Mouse (Mus musculus) heart, adult 9 months (tissue): ENCODE data around the gene Gm4969.
"Not testable (repeated sequence)": the region's sequence is repeated elsewhere in the genome, so short reads cannot be mapped to it uniquely, and the experiment has no call there.

Experiments used
- DNase-seq, 2 experiments: peaks; one replicate each; pipeline ENCODE4 v3.0.0; 2022; ENCODE audit warnings: low spot score in 2 of 2

The Gm4969 gene

DNA sequence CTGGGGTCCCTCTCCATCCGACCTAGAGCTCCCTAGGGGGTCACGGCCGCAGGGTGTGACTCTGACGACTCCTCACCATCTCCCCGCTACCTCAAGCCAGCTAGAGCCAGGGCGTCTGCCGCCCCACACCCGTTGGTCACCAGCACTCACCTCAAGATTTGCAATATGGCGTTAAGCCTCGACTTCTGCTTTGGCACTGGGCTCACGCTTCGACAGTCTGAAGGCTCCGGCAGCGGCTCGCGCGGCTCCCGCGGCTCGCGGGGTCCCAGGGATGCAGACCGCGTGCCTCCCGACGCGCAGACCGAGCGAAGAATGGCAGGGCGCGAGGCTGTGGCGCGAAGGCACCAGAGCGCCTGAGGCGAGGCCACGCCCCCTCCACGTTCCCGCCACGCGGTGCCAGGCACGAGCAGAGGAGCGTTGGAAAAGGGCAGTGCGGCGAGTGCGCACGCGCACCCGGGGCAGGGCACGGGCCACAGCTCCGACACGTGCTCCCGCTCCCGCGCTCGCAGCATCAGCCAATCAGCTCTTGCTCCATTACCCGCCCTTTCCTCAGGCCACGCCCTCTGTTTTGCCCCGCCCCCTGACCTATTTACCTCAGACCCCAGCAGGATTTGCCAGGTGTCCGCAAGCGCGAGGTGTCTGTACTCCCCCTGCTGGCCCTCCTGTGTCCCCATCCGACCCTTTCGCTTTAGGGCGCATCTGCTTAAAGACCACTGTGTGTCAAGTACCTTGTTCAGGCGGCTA, at the start of gene Gm4969:
Gene Gm4969 (minus strand): TSS at position 341 of the 744 bp plus-strand sequence.
- DNase-seq: peak; percentile 26 to 45

DNA sequence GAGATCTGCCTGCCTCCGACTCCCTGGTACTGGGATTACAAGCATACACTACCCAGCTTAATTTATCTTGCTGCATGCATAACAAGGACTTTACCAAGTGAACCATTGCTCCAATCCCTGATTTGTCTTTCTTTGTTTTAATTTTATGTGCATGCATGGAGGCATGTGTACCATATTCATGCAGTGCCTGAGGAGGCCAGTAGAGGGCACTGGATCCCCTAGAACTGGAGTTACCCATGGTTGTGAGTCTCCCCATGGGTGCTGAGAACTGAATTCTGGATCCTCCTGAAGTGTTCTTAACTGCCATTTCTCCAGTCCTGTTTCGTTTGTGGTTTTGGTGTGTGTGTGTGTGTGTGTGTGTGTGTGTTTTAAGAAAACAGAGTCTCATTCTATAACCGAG, 48.8 kb upstream of the Gm4969 start:
- DNase-seq: no peak

GRCm38 (mm10) chr7:19165656-19166423, 47.7 kb upstream of the Gm4969 start, which contains the start of gene Gipr:
TSS of gene Gipr (minus strand) at chr7:19166127.
- DNase-seq: peak in 1 of 2 experiments; percentile 44

GRCm38 (mm10) chr7:19164978-19165377, 46.8 kb upstream of the Gm4969 start:
- no peak for DNase-seq

DNA sequence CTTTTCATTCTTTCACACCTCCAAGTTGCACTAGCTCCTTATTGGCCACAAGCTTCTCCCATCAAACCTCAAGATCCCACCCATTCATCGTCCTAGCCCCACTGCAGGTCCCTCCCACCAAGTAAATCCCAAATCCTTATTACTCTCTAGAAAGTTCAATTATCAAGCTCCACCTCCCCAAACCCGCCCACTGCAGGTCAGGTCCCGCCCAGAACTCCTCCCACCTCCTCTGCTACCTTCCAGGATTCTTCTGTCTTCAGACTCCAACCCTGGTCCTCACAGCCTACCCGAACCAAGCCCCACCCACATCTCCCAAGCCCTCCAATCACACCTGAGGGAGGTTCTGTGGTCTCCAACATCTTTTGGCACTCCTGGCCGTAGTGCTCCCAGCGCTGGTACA, 46.0 kb upstream of the Gm4969 start:
- DNase-seq: no peak

DNA sequence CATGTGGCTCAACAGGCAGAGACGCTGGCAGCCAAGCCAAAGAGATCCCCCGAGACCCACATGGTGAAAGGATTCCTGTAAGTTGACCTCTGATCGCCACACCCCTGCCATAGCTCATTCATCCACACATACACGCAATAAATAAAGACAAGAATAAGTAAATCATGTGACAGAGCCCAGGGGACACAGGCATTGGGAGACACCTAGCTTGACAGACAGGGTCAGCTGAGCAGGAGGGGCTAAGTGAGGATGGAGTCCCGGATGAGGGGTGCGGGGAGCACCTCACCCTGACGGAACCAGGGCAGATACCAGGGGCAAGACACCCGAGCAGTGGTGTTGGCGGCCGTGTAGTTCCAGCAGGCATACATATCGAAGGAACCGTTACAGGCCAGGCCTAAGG, 45.6 kb upstream of the Gm4969 start:
- DNase-seq: no peak

DNA sequence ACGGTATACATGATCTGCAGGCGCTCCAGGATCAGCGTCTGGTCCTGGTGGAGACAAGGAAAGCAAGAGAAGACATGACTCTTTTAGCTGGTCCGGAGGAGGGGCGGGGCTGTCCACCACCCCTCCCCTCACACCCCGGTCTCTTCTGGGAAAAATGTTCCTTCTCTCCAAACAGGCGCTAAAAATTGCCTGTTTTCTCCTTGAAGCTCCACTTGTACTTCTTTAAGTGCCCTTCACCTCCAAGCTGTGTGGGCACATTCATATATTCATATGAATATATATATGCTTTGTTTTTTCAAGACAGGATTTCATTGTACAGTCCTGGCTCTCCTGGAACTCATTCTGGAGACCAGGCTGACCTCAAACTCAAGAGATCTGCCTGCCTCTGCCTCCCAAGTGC, 44.8 kb upstream of the Gm4969 start:
- DNase-seq: no peak

- DNase-seq: no peak
Observed at GRCm38 (mm10) chr7:19160115-19160514, 41.9 kb upstream of the Gm4969 start.

- DNase-seq: no peak
Observed at GRCm38 (mm10) chr7:19159411-19159810, 41.2 kb upstream of the Gm4969 start.

DNA sequence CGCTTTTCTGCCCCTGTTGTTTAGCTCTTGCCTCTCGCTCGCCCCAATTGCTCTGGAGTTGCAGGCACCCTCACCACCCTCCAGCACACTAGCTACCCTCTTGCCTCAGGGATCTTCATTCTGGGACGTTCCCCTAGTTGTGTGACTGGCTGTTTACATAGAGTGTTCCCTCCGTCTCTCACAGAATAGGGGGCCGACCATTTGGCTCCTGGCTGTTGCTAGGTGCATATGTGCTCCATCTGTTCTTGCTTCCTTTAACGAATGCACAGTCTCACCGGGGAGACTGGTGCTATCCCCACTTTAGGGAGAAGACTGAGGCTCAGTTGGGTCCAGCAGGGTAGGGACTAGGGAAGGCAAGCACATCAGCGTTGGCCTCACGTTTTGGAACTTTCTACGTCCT, 40.4 kb upstream of the Gm4969 start:
- DNase-seq: no peak

DNA sequence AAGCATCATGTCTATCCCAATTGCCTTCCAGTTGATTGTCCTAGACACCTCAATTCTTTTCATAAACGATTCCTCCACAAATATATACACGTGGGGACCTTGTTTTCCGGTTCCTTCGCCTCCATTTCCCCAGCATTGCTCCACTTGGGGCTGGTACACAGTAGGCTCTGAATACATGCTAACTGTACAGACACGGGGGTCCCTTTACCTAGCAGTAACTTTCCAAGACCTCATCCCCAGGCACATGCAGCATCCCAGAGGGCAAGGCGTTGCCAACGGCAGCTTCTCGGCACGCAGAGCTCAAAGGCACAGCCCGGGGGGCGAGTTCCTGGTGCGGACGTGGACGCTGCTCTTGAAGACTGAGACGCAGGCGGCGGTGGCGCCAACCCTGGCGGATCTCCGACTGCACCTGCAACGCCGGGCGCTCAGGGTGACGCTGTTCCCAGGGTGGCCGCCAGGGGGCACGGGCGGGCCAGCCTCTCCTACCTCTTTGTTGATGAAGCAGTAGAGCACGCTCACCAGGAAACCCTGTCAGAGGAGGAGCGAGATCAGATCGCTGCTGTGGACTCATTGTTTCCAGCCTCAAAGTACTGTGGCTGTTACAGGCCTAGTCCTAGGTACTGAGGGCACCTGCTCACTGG, 39.1 kb upstream of the Gm4969 start:
- peak; percentile 72 to 87 for DNase-seq

- DNase-seq: no peak
Observed at GRCm38 (mm10) chr7:19155825-19156475, 37.8 kb upstream of the Gm4969 start.

DNA sequence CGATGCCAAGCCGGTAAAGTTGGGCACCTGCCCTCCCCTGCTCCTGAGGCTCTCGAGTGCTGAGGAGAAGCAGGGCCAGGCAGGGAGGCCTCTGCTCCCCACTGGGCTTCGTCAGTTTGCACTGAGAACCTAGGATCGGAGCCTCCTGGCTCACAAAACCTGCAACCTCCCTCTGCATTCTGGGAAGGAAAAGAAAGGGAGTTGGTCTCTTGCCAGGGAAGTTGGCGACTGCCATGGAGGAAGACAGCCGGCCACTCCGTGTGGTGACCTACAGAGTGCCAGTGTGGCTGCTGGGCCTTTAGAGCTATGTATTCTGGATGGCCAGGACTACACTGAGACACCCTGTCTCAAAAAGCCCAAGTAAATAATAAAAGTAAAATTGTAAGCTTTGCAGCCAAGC, 36.6 kb upstream of the Gm4969 start:
- DNase-seq: no peak

GRCm38 (mm10) chr7:19151121-19151520, 33.0 kb upstream of the Gm4969 start:
- DNase-seq: not testable (repeated sequence)

DNA sequence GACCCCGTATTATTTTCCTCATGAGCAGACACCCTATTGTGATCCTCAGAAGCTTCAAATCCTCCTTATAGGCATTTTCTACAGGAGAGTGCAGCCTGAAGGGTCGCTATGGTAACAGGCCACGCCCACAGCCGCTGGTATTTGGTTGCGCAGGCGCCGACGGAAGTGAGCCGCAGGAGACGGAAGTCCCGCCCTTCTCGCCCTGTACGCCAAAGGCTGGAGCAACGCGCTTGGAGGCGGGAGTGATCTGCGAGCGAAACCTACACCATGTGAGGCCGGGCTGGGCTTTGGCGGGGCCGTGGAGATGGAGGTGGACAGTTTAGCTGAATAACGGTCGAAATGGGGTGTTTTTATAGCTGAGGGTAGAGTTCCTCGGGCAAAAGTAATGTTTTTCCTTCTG, 31.5 kb upstream of the Gm4969 start, which contains the start of gene Snrpd2:
Gene Snrpd2 (plus strand): TSS at position 97 of the 400 bp plus-strand sequence.
- peak; percentile 93 to 96 for DNase-seq

GRCm38 (mm10) chr7:19148875-19149541, 30.8 kb upstream of the Gm4969 start, which contains the start of gene Qpctl:
TSS of gene Qpctl (minus strand) at chr7:19149291.
- peak; percentile 99 to 100 for DNase-seq

GRCm38 (mm10) chr7:19148180-19148874, 30.2 kb upstream of the Gm4969 start:
- DNase-seq: no peak

DNA sequence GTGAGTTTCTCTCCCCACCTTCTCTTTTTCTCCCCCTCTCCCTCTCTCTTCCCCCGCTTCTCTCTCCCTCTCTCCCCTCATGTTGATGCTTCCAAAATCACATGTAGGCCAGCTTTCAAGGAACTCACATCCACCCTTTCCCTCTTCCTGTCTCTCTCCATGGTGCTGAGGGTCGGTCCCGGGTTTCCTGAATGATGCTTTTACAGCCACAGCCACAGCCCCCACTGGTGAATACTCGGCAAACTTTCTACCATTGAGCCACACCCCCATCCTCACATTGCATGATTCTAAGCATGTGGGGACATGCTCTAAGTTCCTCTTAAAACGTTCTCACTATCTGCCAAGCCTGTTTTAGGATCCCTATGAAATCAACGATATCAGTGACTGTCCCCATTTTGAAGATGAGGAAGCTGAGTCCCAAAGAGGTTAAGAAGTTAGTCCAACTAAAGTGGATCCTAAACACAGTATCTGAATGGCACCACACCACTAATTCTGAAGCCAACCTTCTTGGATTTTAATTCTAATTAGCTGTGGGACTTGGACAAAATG, 29.4 kb upstream of the Gm4969 start:
- DNase-seq: no peak

- DNase-seq: no peak
Observed at GRCm38 (mm10) chr7:19146793-19147192, 28.6 kb upstream of the Gm4969 start.

GRCm38 (mm10) chr7:19137380-19137779, 19.2 kb upstream of the Gm4969 start:
- no peak for DNase-seq
